Mouse (Mus musculus) E14TG2a.4 (cell line): ENCODE measurements around the gene Alg14.

Source experiments
- CTCF ChIP-seq: conservative IDR thresholded peaks from 2 replicates; pipeline ENCODE4 v1.5.1; 2014; ENCODE audit warnings: low read length
- NANOG ChIP-seq: IDR thresholded peaks from 2 replicates; pipeline ENCODE4 v1.6.1; 2014; ENCODE audit warnings: borderline replicate concordance, low read length, mixed read lengths

DNA sequence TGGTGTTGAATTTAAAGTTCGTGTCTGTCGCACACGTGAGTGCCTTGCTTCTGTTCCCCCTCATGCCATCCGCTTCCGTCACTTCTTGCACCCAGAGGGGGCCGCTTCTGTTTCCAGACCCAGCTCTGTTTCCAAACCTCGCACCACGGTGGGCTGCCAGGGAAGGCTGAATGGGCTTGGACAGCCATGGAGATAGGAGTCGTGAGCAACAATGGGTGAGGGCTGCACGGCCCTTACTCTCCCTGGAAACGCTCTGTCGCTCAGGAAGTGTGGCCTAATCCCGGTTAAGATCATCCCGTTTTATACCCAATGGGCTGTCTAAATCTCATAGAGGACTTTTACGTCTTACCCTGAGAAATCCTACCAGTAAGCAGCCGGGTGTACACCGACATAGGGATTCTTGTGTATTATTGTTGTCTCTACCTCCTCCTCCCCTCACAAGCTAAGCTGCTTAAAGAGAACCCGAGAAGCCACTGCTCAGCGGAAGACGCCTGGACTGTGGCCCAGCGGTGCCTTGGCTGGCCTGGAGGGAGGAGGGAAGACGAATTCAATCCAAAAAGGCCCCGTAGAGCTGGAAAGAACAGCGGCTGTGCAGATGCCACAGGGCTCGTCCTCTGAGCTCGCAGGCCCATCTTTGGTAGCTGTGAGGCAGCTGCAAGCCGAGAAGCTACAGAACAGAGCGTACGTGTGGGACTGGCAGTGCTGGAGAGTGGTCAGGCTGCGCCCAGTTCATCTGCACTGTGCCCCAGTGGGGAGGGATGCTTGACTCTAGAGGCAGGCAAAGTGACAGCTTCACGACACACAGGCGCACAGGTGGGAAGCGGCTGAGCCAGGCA, 58.0 kb downstream of the Alg14 start:
- no peak for TF ChIP-seq CTCF
- no peak for TF ChIP-seq NANOG
